Mouse (Mus musculus): Measurements from ENCODE around the gene Atg5. TPM values are rescaled to one million over a fixed set of nuclear protein-coding genes. Genes with fewer than 3 reads are reported as not detected.

Atg5 gene
- total RNA-seq, 2 experiments from 2014 or later: 20.0 to 21.8 TPM

DNA sequence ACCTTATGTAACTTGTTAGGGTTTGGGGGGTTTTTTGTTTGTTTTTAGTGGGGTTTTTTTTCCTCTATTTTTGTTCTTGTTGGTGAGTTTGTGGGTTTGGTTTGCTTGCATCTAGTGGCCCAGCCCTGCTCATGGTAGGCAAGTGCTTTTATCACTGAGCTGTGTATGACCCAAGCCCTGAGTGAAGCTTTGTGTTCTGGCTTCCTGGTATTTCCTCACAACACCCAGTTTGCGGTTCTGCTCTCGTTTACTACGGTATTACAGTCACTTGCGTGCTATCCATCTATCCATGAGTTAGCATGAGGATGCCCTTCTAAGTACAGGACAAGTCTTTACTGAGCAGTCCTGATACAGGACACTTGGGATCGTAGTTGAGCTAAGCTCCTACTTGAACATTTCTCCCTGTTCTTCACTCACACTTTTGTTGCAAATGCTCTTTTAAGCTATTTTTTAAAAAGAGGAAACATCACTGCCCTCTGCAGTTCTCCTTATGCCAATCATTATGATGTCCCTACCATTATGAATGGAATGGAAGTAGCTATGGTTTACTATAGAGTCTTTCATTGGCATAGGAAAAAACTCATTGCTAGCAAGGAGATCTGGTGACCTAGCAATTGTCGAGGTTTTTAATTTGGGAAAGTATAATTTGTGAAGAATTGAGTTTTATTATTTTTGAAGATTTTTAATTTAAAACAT, 73.8 kb downstream of the Atg5 start:
- H3K4me3 ChIP-seq: no peak overlapping the region
- TF ChIP-seq CTCF (conservative IDR thresholded peaks at IDR 0.05): no peak
- DNase-seq (ENCODE audit: low spot score in 2 of 2): no peak
- H3K27ac ChIP-seq: no peak overlapping the region

DNA sequence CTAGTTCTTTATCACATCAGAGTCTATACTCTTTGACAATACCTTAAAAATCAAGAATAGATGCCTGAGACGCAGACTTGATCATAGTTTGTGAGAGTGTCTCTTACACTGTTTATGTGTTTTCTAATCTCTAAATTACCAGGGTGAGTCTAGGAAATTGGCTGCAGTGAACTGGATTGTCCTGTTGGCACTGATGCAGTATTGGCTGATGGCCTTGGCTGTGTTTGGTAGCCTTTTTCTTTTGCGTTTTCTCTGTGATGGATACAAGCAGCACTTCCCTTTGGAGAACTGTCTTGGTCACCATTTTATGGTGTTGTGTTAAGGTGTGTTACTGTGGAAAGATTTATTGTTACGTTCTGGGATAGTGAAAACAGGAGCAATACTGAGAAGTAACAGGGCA, 75.2 kb downstream of the Atg5 start:
- H3K4me3 ChIP-seq: no peak overlapping the region

DNA sequence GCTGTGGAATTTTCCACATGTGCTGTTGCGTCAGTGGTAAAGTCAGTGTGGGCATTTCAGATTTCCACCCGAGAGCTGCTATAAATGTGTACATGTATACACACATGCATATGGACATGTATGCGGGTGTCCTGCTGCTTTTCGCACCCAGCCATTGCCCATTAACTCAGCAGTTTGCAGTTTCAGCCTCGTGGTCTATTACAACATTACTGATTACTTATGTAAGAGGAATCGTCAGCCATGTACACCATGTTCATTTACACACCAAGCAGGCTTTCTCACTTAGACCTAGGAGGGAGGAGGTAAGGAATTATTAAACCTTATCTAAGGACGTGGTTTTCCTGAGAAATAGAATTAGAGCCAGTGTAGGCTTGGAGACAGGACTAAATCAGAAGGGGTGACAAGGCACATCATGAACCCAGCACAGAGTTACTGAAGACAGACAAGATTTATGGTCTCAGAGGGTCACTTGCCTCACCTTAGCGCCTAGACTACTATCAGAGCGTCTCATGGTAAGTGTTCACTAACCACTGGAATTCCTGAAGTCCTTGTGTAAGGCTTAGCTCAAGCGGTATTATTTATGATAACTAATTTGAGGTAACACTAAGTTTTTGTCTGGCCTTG, 79.5 kb downstream of the Atg5 start:
- H3K27ac ChIP-seq: no peak overlapping the region
- no peak overlapping the region for H3K4me3 ChIP-seq
- DNase-seq (ENCODE audit: low spot score in 2 of 2): no peak
- TF ChIP-seq CTCF (conservative IDR thresholded peaks at IDR 0.05): no peak

More for the DNA sequence above, 75.2 kb downstream of the Atg5 start:
- TF ChIP-seq CTCF (conservative IDR thresholded peaks at IDR 0.05): 0 out of 2 replicates have a peak, but pooled peaks have one; percentile 3
- no peak for DNase-seq (ENCODE audit: low spot score in 2 of 2)
- no peak overlapping the region for H3K27ac ChIP-seq

DNA sequence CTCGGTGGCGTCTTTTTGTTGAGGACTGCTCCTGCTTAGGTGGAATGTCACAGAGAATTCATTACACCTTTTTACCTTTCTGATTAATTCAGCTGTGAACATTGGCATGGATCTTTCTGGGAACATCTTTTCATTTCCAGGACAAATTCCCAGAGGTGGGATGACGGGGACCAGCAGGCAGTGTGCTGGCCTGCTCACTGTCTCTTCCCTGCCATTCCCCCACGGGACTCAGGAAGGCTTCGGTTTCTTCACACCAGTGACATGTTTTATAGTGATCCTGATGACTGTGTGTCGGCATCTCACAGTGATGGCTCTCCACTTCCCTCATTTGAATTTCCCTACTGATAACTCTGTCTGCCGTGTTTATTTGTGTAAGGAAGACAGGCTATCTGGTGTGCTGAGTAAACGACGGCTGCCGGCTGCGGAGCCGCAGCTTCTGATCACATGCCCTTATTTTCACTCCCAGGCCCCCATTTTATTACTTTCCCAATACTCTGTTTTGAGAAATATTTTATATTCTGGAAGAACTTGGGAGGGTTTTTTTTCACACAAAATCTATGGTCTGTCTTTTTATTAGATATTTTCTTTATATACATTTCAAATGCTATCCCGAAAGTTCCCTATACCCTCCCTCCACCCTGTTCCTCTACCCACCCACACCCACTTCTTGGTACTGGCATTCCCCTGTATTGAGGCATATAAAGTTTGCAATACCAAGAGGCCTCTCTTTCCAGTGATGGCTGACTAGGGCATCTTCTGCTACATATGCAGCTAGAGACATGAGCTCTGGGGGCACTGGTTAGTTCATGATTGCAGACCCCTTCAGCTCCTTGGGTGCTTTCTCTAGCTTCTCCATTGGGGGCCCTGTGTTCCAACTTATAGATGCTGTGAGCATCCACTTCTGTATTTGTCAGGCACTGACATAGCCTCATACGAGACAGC, 80.6 kb downstream of the Atg5 start:
- no peak overlapping the region for H3K27ac ChIP-seq
- no peak overlapping the region for H3K4me3 ChIP-seq
- no peak for TF ChIP-seq CTCF (conservative IDR thresholded peaks at IDR 0.05)
- DNase-seq (ENCODE audit: low spot score in 2 of 2): no peak

DNA sequence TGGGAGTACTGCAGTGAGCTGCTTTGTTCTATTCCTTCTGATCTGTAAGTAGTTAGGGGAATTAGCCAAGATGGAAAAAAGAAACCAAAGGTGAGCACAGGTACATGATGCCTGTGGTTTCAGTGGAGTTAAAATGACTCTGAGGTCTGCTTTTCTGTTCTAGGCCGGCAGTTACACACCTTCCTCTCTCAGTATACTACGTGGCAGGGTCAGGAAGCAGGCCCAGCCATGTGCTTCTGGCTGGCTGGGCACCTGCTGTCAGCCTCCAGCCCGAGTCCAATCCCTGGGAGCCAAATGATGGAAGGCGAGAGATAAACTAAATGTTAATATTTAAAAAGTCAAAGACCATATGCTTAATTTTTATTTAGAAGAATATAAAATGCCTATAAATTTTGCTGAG, 85.3 kb downstream of the Atg5 start:
- TF ChIP-seq CTCF (conservative IDR thresholded peaks at IDR 0.05): no peak
- H3K27ac ChIP-seq: no peak overlapping the region
- no peak overlapping the region for H3K4me3 ChIP-seq
- no peak for DNase-seq (ENCODE audit: low spot score in 2 of 2)

DNA sequence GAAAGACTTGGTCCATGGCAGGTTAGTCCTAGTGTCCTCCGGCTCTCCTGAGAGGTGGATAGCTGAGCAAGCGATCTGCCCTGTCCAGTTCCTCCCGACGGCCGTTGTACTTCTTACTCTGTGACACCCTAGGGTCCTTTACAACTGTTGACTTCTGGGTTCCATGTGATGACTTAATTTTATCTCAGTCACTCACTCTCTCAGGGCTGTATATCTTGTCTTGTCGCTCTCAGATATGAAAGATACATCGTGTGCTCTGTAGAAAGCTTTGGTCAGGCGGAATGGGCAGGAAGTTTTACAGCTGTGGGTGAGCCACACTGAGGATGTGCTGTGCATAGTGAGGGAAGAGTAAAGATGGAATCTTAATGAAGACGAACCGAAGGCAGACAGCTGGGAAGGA, 86.2 kb downstream of the Atg5 start:
- TF ChIP-seq CTCF (conservative IDR thresholded peaks at IDR 0.05): no peak
- no peak overlapping the region for H3K27ac ChIP-seq
- H3K4me3 ChIP-seq: no peak overlapping the region
- no peak for DNase-seq (ENCODE audit: low spot score in 2 of 2)

DNA sequence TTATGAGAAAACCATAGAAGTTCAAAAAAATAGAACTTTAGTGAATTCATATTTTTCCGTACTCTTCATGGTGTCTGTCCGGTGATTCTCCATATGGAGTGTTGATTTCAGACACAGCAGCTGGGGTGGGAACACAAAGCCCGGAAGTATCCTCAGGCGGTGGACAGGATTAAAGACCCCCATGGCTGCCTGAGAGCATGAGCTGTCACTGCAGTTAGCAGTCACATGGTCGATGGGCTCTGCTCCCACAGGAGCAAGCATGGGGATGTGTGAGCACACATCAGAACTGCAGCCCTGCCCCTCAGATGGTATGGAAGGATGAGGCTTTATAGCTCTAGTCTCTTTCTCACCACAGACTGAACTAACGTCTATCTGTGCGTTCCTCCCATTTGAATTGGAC, 87.1 kb downstream of the Atg5 start:
- DNase-seq (ENCODE audit: low spot score in 2 of 2): no peak
- Histone ChIP-seq H3K27ac (no peak overlapping the region), H3K4me3 (no peak overlapping the region)
- no peak for TF ChIP-seq CTCF (conservative IDR thresholded peaks at IDR 0.05)

DNA sequence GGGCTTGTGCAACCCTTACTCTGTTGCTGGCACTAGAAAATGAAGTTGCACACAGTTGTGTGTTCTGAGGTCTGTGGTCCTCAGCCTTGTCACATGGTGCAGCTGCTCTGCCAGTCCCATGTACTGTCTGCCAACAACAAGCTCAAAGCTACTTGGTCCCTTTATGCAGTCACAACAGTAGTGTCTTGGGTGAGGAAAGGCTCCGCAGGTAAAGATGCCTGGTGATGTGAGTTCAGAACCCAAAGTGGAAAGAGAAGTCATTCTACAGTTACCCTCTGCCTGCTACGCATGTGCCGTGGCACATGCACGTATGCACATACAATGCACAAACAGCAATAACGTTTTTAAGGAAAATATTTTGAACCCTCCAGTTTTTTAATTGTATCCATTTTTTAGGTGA, 88.5 kb downstream of the Atg5 start:
- no peak for TF ChIP-seq CTCF (conservative IDR thresholded peaks at IDR 0.05)
- Histone ChIP-seq H3K27ac (no peak overlapping the region), H3K4me3 (no peak overlapping the region)
- no peak for DNase-seq (ENCODE audit: low spot score in 2 of 2)

DNA sequence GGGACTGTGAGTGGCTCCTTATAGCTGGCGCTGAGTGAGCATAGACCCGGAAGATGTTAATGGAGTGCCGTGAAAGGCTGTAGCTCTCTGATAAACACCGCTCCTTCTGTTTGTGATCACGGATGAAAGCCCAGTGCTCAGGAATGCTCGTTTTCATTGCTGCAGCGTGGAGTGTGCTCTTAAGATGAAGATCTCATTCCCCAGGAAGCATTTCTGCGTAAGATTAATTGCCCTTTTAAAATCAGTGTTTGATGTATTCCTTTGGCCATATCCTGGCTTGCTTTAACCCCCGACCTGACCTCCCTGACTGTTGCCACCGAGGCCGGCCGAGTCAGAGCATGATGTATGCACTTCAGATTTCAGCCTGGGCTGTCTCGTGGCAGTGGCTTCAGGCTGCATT, 89.2 kb downstream of the Atg5 start:
- DNase-seq (ENCODE audit: low spot score in 2 of 2): no peak
- Histone ChIP-seq H3K27ac (no peak overlapping the region), H3K4me3 (no peak overlapping the region)
- TF ChIP-seq CTCF (conservative IDR thresholded peaks at IDR 0.05): no peak

DNA sequence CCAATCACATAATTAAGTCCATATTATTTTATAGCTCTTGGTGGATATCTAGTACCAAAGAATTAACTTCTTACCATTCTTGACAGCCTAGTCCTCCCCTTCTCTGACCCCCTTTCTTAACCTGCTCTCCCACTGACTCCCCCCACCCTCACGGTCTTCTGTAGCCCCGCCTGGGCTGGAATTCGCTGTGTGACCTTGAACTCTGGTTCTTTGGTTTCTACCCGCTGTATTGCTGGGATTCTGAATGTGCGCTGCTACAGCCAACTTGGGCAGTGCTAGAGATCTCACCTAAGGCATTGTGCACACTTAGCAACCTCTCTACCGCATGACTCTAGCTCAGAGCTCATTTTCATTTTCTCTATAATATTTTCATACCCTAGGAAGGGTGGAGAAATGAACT, 90.7 kb downstream of the Atg5 start:
- TF ChIP-seq CTCF (conservative IDR thresholded peaks at IDR 0.05): no peak

DNA sequence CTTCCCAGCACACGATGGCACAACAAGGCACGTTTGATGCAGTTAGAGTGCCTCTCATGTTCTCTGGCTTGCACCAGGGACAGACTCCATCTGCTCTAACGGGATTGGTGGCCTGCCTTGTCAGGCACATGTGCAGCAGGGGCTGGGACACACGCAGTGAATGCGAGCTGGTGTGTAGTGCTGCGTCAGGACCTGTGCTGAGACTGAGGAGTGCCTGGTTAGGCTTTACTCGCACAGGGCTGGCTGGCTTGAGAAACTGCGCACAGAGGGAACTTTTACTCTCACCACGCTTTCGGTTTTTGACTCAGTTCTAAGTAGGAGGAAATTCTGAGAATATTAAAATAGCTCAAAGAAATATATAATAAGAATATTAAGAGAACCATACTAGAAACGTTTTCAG, 92.5 kb downstream of the Atg5 start:
- Histone ChIP-seq H3K27ac (no peak overlapping the region), H3K4me3 (no peak overlapping the region)
- no peak for TF ChIP-seq CTCF (conservative IDR thresholded peaks at IDR 0.05)
- no peak for DNase-seq (ENCODE audit: low spot score in 2 of 2)

More for the DNA sequence above, 90.7 kb downstream of the Atg5 start:
- no peak overlapping the region for H3K27ac ChIP-seq
- H3K4me3 ChIP-seq: no peak overlapping the region
- no peak for DNase-seq (ENCODE audit: low spot score in 2 of 2)

DNA sequence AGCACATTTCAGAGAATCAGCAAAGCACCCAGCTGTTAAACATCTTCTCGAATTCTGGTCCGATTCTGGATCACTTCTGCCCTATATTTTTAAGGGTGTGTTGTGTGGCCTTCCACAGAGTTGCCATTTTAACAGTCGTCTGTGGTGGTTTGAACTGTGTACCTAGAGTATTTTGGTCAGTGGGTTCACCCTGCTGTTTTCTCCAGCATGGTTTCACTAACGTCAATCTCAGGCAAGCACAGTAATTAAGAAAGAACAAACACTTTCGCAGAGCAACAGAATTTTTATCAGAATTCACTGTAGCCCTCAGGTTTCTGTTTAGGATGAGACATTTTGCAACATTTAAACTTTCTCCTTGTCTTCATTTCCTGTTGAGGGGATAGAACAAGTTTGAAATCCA, 94.3 kb downstream of the Atg5 start:
- no peak for TF ChIP-seq CTCF (conservative IDR thresholded peaks at IDR 0.05)
- no peak for DNase-seq (ENCODE audit: low spot score in 2 of 2)
- Histone ChIP-seq H3K27ac (no peak overlapping the region), H3K4me3 (no peak overlapping the region)

DNA sequence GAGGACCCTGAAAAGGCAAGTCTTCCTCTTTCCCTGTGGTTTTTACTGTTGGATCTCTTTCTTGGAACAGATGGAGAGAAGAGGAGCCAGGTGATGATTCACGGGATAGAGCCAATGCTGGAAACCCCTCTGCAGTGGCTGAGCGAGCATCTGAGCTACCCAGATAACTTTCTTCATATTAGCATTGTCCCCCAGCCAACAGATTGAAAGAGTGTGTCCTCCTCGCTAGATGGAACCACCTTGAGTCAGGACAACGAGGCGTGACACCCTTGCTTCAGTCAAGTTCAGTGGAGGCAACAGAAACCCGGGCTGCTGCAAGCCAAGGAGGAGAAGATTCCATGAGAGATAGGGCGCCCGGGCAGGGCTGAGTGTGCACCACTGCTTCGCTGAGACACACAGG, 94.7 kb downstream of the Atg5 start:
- Histone ChIP-seq H3K27ac (no peak overlapping the region), H3K4me3 (no peak overlapping the region)
- TF ChIP-seq CTCF (conservative IDR thresholded peaks at IDR 0.05): no peak
- no peak for DNase-seq (ENCODE audit: low spot score in 2 of 2)

Data from layer of hippocampus, adult 2 months (tissue).